Mouse (Mus musculus): ENCODE measurements around the gene Adrm1.

- TF ChIP-seq USF2 (IDR thresholded peaks at IDR 0.05; ENCODE audit: borderline replicate concordance in 1 of 2, insufficient read depth in 1 of 2, low read depth in 1 of 2, low read length in 2 of 2) (no peak), MAX (IDR thresholded peaks at IDR 0.05; ENCODE audit: low read length) (no peak)
Observed at GRCm38 (mm10) chr2:180184752-180185109, 13.4 kb downstream of the Adrm1 start.

All from MEL (cell line).